Mouse (Mus musculus) stomach, postnatal 0 days (tissue): ENCODE measurements around the gene Tmem82. TPM values are rescaled to one million over a fixed set of nuclear protein-coding genes. Genes with fewer than 3 reads are reported as not detected.

ENCODE experiments used
- ATAC-seq: fragments of 200-750 bp; cut with Nextera tagmentation; 2 replicates; pipeline ENCODE4 v1.8.0; 2017; ENCODE audit not compliant: low FRiP score, low TSS enrichment
- DNase-seq: peaks from one replicate; pipeline ENCODE4 v3.0.0-alpha.2; 2016; ENCODE audit warnings: low spot score
- H3K27ac ChIP-seq: fragments of 300-500 bp; sonication (generic); replicated peaks from 2 replicates; pipeline ENCODE4 v1.5.1; 2014; ENCODE audit warnings: mild to moderate bottlenecking, control low read depth
- H3K27me3 ChIP-seq: fragments of 300-500 bp; sonication (generic); 2 replicates; pipeline ENCODE4 v1.6.1; 2014; ENCODE audit warnings: low read length; ENCODE audit not compliant: control insufficient read depth, insufficient read depth
- H3K36me3 ChIP-seq: fragments of 300-500 bp; sonication (generic); 2 replicates; pipeline ENCODE4 v1.6.1; 2014; ENCODE audit warnings: low read length, mixed read lengths; ENCODE audit not compliant: control insufficient read depth, insufficient read depth
- H3K4me1 ChIP-seq: fragments of 300-500 bp; sonication (generic); replicated peaks from 2 replicates; pipeline ENCODE4 v1.6.1; 2014; ENCODE audit warnings: antibody characterized with exemption; ENCODE audit not compliant: control insufficient read depth, insufficient read depth
- H3K4me2 ChIP-seq: fragments of 300-500 bp; sonication (generic); replicated peaks from 2 replicates; pipeline ENCODE4 v1.6.1; 2014; ENCODE audit warnings: low read depth, mild to moderate bottlenecking, control low read depth, moderate library complexity
- H3K4me3 ChIP-seq: fragments of 300-500 bp; sonication (generic); 2 replicates; pipeline ENCODE4 v1.5.1; 2014; ENCODE audit warnings: low read depth, low read length, control low read depth
- H3K9ac ChIP-seq: fragments of 300-500 bp; sonication (generic); 2 replicates; pipeline ENCODE4 v1.6.1; 2014; ENCODE audit warnings: mild to moderate bottlenecking, low read length, control low read depth, mixed read lengths
- H3K9me3 ChIP-seq: fragments of 300-500 bp; sonication (generic); 2 replicates; pipeline ENCODE4 v1.6.1; 2016; ENCODE audit warnings: low read length; ENCODE audit not compliant: control insufficient read depth
- CTCF ChIP-seq: IDR thresholded peaks from 2 replicates; pipeline ENCODE4 v1.5.1; 2016; ENCODE audit warnings: antibody characterized with exemption, low read depth, mild to moderate bottlenecking, moderate library complexity
- EP300 ChIP-seq: optimal IDR thresholded peaks from 2 replicates; pipeline ENCODE3; 2016; ENCODE audit warnings: antibody characterized with exemption
- whole genome bisulfite sequencing: fragments of 180-500 bp; shearing (Covaris S2); extraction: QIAGEN DNeasy Blood & Tissue Kit; methylation state at CpG from one replicate; pipeline ENCODE4 v1.1.7; 2014; 5-methylcytosine and 5-hydroxymethylcytosine counted together
- polyA plus RNA-seq: library from polyadenylated mRNA; unstranded; fragments of >200 nt; fragmentation: Nextera tagmentation; extraction: Ambion mirVana; gene quantifications from 2 replicates; pipeline ENCODE4 v1.2.1, GENCODE M21; 2015

Tmem82 gene
- polyA plus RNA-seq, 1 experiment from 2014 or later: 2.2 TPM

DNA sequence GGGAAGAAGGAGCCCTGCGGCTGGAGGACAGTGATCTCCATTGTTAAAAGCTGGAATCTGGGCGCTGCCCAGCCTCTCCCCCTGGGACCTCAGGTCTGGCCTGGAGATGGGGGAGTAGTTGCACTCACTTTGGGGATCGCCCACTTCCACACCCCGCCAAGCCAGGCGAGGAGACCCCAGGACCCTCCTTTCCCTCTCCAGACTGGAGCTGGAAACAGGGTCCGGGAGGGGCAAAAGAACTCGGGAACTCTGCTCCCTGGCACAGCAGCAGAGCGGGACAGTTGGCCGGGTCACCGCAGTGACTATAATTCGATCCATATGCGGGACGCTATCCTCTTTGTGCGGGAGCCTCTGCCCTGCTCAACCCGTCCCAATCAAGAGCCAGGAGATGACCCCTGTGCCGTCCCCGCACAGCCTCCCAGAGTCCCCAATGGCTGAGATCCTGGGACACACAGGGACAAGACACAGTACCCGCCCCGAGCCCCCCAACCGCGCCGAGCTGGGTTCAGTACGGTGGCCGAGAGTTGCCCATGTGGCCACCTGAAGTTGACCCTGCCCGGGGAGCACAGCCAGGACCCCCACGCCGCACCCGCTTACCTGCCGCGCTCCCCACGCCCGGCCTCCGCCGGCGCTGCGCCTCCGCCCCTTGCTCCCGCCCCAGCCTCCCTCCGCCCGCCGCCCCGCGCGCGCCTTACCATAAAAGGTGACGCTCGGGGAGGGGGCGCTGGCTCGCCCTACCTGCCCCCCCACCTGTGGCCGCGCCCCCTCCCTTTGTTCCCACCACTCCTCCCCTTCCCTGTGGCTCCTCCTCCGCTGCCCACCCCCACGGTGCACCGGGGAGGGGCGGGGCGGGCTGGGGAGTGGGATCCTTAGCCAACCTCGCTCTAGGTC is 18.9 kb downstream of the Tmem82 start:
- WGBS: under 1% methylated on average over 34 of the region's 57 CpGs
- Histone ChIP-seq H3K27me3 (no peaks in the 10 kb centered on the region), H3K4me3 (peak overlapping the region; percentile 77), H3K9ac (peak overlapping the region; percentile 87), H3K9me3 (no peaks in the 10 kb centered on the region), H3K4me2 (peak overlapping the region; percentile 87), H3K4me1 (peaks cover 3% of the 10 kb centered on the region; the same call in 1 of the 2 replicates), H3K27ac (peak overlapping the region; percentile 89), H3K36me3 (peaks cover 5% of the 10 kb centered on the region)
- DNase-seq (peak; percentile 66), ATAC-seq (no peak)
- TF ChIP-seq CTCF: no peak
- peak; percentile 59 for TF ChIP-seq EP300

DNA sequence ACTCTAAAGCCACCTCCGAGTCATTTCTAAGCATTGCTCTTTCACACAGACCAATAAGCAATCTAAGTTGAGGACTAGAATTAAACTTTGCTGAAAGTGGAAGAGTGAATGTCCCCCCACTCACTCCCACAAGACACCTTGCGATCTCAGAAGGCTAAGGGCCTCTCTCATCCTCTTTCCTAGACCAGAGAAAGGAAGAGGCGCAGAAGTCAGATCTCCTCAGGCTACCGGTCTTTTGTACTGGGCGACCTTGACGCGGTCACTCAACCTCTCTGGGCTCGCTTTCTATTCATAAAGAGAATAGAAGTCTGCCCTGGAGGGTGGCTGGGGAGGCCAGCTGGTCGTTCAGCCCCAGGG is 19.6 kb downstream of the Tmem82 start:
- peak overlapping the region; percentile 87 for H3K9ac ChIP-seq
- peak overlapping the region; percentile 87 for H3K4me2 ChIP-seq
- H3K4me1 ChIP-seq: no peaks in the 10 kb centered on the region; the same call in 1 of the 2 replicates
- DNase-seq (peak; percentile 24), ATAC-seq (no peak)
- no peaks in the 10 kb centered on the region for H3K9me3 ChIP-seq
- 1% methylated on average over 9 of the region's 9 CpGs for WGBS
- H3K4me3 ChIP-seq: peak overlapping the region; percentile 77
- TF ChIP-seq EP300: no peak
- peak overlapping the region; percentile 89 for H3K27ac ChIP-seq
- H3K27me3 ChIP-seq: no peaks in the 10 kb centered on the region
- peaks cover 9% of the 10 kb centered on the region for H3K36me3 ChIP-seq

DNA sequence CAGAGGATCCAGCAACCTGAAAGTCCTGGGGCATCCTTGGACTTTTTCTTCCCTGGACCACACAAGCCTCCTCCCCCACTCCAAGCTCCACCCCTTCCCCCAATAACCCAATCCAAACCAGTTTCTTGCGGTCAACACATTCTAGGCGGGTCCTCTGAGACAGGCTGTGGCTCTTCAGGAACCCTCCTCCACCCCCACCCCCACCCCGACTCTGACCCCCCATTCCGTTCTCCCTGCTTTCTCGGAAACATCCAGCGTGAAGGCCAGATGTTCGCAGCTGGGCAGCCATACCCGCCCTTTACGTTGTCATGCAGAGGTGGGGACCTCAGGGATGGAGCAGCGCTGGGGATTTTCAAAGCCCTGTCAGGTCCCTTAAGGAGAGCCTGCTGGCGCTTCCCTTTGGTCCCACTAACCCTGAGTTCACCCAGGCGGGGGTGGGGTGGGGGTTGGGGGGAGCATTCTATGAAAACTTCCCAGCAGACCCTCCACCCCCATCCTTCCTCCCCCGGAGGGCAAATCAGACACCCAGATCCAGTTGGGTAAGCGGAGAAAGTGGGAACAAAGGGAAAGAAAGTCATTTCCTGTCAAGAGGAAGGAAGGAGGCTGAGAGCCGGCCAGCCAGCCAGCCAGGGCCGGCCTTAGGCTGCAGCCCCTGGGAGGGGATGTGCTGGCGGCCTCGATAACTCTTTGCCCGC is 20.1 kb downstream of the Tmem82 start:
- peak overlapping the region; percentile 87 for H3K9ac ChIP-seq
- TF ChIP-seq EP300 (no peak), CTCF (no peak)
- peak; percentile 38; the same call in 1 of the 2 replicates for ATAC-seq
- H3K36me3 ChIP-seq: peaks cover 9% of the 10 kb centered on the region
- peak overlapping the region; percentile 77 for H3K4me3 ChIP-seq
- H3K27me3 ChIP-seq: no peaks in the 10 kb centered on the region
- no peaks in the 10 kb centered on the region; the same call in 1 of the 2 replicates for H3K4me1 ChIP-seq
- H3K27ac ChIP-seq: peak overlapping the region; percentile 89
- peak; percentile 47 for DNase-seq
- WGBS: 5% methylated on average over 19 of the region's 19 CpGs
- H3K4me2 ChIP-seq: peak overlapping the region; percentile 87
- no peaks in the 10 kb centered on the region for H3K9me3 ChIP-seq

DNA sequence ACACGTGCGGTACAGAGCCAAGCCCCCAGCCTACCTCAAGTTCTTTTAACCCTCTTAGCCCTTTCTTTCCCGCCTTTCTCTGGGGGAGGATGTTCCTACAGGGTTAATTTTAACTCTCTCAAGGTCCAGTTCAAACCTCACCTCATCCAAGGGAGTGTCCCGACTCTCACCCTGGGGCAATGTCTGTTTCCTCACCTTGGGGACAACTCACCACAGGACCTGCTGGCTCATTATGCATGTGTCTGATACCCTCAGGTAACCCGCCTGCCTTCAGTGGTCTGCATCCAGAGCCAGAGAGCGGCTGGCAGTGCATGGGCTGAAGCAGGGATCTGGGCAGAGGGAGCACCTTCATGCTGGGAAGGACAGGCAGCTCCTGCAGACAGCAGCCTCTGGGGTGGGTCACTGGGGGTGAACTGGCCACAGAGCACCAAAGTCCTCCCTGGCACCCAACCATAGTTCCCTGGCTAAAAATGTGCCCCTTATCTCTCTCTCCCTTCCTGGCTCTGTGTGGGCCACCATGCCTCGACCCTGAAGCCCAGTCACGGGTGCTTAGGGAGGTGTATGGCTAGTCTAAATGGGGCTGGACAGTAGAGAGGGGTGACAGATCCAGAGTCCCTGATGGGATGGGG is 21.6 kb downstream of the Tmem82 start:
- H3K9ac ChIP-seq: no peak overlapping the region
- H3K27me3 ChIP-seq: no peaks in the 10 kb centered on the region
- H3K9me3 ChIP-seq: no peaks in the 10 kb centered on the region
- ATAC-seq (no peak), DNase-seq (no peak)
- H3K4me3 ChIP-seq: no peak overlapping the region
- TF ChIP-seq CTCF: no peak
- no peak for TF ChIP-seq EP300
- no peak overlapping the region for H3K4me2 ChIP-seq
- no peak overlapping the region for H3K27ac ChIP-seq
- peaks cover 14% of the 10 kb centered on the region for H3K36me3 ChIP-seq
- 80% methylated on average over 8 of the region's 8 CpGs for WGBS
- no peaks in the 10 kb centered on the region; the same call in 1 of the 2 replicates for H3K4me1 ChIP-seq

DNA sequence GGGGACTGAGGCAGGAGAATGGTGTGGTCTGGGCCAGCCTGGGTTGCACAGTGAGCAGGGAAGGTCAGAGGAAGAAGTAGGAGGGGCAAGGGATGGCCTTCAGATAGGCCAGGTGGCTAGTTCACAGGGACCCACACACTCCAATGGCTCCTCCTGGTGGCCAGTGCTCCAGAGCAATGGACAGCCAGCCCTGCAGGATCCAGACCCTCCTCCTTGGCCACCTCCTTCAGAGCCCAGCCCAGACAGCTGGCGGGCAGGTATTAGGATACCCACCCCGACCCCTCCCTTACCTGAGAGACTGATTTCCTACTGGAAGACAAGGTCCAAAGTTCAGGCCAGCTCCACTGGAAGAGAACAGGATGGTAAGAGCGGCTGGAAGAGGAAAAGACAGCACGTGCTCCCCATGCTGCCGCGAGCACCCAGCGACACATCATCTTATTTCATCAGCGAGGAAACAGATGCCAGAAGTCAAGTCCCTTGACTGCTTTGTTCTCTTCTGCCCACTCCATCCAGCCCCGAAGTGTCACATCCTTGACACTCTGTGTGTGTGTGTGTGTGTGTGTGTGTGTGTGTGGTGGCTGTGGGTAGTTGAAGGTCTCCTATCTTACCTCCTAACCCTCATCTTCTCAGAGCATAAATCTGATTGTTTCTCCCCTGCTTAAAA is 22.7 kb downstream of the Tmem82 start:
- peak; percentile 15; the same call in 1 of the 2 replicates for ATAC-seq
- H3K27me3 ChIP-seq: no peaks in the 10 kb centered on the region
- TF ChIP-seq EP300 (no peak), CTCF (peak; percentile 56)

More for the DNA sequence above, 22.7 kb downstream of the Tmem82 start:
- H3K4me2 ChIP-seq: no peak overlapping the region
- no peak overlapping the region for H3K27ac ChIP-seq
- no peaks in the 10 kb centered on the region for H3K9me3 ChIP-seq
- peak; percentile 60 for DNase-seq
- WGBS: 77% methylated on average over 9 of the region's 9 CpGs
- H3K4me3 ChIP-seq: no peak overlapping the region
- H3K36me3 ChIP-seq: peaks cover 15% of the 10 kb centered on the region
- H3K4me1 ChIP-seq: no peaks in the 10 kb centered on the region; the same call in 1 of the 2 replicates
- no peak overlapping the region for H3K9ac ChIP-seq
